Mouse (Mus musculus): Measurements from ENCODE around the gene Slco1a6.

Slco1a6 gene

GRCm38 (mm10) chr6:142208421-142208820 is at the start of gene Slco1a6:
TSS of gene Slco1a6 (minus strand) at chr6:142208521.
- no peak for TF ChIP-seq GATA4 (IDR thresholded peaks at IDR 0.05; ENCODE audit: insufficient replicate concordance, low read length)

DNA sequence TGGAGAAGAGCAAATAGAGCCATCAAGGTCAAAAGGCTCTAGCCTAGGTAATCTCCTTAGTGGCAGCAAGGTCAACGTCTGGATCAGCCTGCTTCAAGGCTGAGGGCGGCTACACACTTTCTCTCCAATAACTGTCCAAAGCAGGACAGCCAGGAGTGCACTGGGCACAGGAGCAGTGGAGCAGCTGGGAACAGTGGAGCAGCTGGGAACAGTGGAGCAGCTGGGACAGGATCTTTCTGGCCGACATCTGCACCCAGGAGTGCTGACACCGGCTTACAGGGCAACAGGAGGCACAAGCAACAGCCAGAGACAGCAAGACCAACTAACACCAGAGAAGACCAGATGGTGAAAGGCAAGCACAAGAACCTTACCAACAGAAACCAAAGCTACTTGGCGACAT is 36.7 kb upstream of the Slco1a6 start:
- no peak for TF ChIP-seq GATA4 (IDR thresholded peaks at IDR 0.05; ENCODE audit: insufficient replicate concordance, low read length)

- TF ChIP-seq GATA4 (IDR thresholded peaks at IDR 0.05; ENCODE audit: insufficient replicate concordance, low read length) = no peak
Observed at GRCm38 (mm10) chr6:142239468-142239867, 31.1 kb upstream of the Slco1a6 start.

DNA sequence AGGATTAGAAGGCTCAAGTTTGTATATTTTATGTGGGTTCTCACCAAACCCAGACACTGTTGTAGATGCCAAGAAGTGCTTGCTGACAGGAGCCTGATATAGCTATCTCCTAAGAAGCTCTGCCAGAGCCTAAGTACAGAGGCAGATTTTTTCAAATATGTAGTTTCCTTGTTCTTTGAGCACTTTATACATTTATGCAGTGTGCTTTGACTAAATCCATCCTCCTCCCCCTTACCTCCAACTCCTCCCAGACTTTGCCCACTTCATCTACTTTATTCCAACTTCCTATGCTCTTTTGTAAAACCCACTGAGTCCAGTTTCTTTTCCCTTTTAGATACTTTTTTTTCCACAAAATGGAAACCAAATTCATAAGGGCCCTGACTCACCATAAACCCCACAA is 11.8 kb upstream of the Slco1a6 start:
- no peak for TF ChIP-seq GATA4 (IDR thresholded peaks at IDR 0.05; ENCODE audit: insufficient replicate concordance, low read length)

- TF ChIP-seq GATA4 (IDR thresholded peaks at IDR 0.05; ENCODE audit: insufficient replicate concordance, low read length) = no peak
Observed at GRCm38 (mm10) chr6:142211821-142212220, 3.5 kb upstream of the Slco1a6 start.

- no peak for TF ChIP-seq GATA4 (IDR thresholded peaks at IDR 0.05; ENCODE audit: insufficient replicate concordance, low read length)
Observed at GRCm38 (mm10) chr6:142209749-142210148, 1.4 kb upstream of the Slco1a6 start.

GRCm38 (mm10) chr6:142200524-142200923 is 7.8 kb downstream of the Slco1a6 start:
- no peak for TF ChIP-seq GATA4 (IDR thresholded peaks at IDR 0.05; ENCODE audit: insufficient replicate concordance, low read length)

DNA sequence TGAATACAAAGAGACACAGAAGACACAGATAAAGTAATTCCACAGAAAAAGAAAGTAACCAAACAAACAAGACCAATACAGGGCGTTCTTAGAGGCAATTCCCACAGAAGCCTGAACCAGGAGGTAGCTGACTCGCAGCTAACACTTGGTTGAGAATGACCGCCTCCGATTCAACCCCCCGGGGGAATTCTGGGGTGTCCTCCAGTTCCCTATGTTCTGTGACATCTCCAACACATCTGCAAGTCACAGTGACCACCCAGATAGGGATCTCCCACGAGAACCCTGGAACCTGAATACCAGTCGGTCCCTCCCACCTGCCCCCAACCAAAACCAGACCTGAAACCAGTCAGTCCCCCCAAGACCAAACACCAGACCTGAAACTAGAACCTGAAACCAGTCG is 14.1 kb downstream of the Slco1a6 start:
- TF ChIP-seq GATA4 (IDR thresholded peaks at IDR 0.05; ENCODE audit: insufficient replicate concordance, low read length) = no peak

DNA sequence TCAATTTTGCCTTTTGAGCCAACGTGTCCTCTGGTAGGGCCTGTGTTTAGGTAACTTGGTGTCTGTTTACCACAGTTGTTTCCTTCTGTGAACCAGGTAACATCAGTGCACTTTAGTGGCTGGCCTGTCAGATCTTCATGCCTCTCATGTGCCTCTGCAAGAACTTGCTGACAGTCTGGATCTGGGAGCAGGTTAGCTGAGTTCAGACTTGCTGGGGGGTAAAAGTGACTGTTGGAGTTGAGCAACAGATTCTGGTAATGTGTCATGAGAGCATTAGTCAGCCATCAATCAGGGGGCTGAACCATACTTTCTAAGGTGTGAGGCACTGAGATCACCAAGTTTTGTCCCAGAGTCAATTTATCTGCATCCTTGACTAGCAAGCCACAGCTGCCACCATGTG is 16.4 kb downstream of the Slco1a6 start:
- TF ChIP-seq GATA4 (IDR thresholded peaks at IDR 0.05; ENCODE audit: insufficient replicate concordance, low read length) = no peak

- TF ChIP-seq GATA4 (IDR thresholded peaks at IDR 0.05; ENCODE audit: insufficient replicate concordance, low read length) = no peak
Observed at GRCm38 (mm10) chr6:142187426-142187825, 20.9 kb downstream of the Slco1a6 start.

DNA sequence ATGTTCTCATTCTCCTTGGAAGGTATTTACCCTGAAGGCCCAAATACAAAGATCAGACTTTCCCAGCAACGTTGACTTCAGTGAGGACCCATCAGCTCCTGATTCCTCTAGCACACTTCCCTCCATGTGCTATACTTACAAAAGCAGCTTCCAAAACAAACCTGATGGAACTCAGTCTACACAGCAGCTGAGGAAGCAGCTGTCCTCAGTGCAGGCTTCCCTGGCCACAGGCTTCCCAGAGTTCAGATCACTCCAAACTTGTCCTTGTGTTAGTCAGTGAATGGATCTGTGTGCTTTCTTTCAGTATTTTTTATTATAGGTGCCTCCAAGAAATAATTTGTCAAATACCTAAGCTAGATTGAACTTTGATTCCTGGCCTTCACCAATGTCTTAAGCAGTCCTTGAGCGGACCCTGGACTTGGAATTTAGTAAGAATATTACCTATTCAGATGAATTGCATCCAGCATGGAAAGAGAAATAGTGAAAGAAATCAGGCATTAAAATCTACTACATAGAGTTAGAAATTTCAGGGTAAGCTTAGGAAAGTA is 22.4 kb downstream of the Slco1a6 start:
- TF ChIP-seq GATA4 (IDR thresholded peaks at IDR 0.05; ENCODE audit: insufficient replicate concordance, low read length) = no peak

GRCm38 (mm10) chr6:142163406-142163805 is 44.9 kb downstream of the Slco1a6 start:
- no peak for TF ChIP-seq GATA4 (IDR thresholded peaks at IDR 0.05; ENCODE audit: insufficient replicate concordance, low read length)

GRCm38 (mm10) chr6:142161171-142161570 is 47.1 kb downstream of the Slco1a6 start:
- no peak for TF ChIP-seq GATA4 (IDR thresholded peaks at IDR 0.05; ENCODE audit: insufficient replicate concordance, low read length)

DNA sequence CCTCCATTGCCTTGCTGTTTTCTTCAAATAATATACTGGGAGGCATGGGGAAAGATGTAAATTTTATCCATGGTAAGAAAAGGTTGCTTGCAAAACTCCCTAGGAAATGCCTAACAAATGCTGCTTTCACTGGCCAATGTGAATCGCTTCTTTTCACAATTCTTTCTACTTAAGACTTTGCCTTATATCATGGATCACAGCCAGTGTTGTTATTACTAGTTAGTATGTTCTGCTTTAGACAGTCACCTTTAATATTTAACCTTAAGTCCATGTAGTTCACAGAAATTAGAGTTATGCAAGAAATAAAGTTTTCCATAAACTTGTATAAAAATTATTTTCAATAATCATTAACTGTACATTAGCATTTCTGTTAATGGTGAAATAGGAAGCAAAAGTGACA is 60.0 kb downstream of the Slco1a6 start:
- no peak for TF ChIP-seq GATA4 (IDR thresholded peaks at IDR 0.05; ENCODE audit: insufficient replicate concordance, low read length)

DNA sequence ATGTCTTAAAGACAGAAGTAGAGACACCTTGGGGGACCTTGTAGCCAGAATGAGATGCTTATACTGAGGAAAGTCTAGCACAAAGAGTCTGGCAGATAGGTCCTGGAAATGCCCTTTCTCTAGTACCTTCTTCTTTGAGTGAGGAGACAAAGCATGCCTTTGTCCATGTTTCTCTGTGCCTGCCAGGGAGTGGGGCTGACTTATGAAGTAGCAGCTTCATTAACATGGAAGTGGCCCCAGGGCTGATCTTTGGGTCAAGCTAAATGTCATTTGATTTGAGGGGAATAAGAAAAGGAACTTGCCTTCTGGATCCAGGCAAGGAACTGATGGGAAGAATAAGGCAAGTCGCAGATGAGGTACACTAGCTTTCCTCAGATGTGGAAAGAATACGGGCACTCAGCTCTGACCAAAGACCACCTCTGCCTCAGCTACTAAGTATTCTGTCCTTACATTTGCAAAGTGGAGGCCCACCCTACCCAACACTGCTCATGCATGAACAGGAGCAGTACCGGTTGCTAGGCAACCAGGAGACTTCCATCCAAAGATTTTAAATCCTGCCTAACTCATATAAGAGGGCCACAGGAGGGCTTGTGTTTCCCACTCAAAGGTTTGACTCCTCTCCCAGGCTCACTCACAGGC is 96.5 kb downstream of the Slco1a6 start:
- no peak for TF ChIP-seq GATA4 (IDR thresholded peaks at IDR 0.05; ENCODE audit: insufficient replicate concordance, low read length)

- no peak for TF ChIP-seq GATA4 (IDR thresholded peaks at IDR 0.05; ENCODE audit: insufficient replicate concordance, low read length)
Observed at GRCm38 (mm10) chr6:142091126-142091525, 117.2 kb downstream of the Slco1a6 start.

GRCm38 (mm10) chr6:142047689-142048088 is 160.6 kb downstream of the Slco1a6 start:
- TF ChIP-seq GATA4 (IDR thresholded peaks at IDR 0.05; ENCODE audit: insufficient replicate concordance, low read length) = no peak

Data from liver, adult (tissue).